Mouse (Mus musculus) heart, embryonic 13.5 days (tissue): ENCODE results near the gene Dusp7. TPM values are rescaled to one million over a fixed set of nuclear protein-coding genes. Genes with fewer than 3 reads are reported as not detected.

Experiments used
- ATAC-seq: fragments of 200-750 bp; cut with Nextera tagmentation; 2 replicates; pipeline ENCODE4 v1.8.0; 2017; ENCODE audit warnings: moderate TSS enrichment; ENCODE audit not compliant: insufficient number of reproducible peaks, low FRiP score, low TSS enrichment; ENCODE audit errors: extremely low read depth
- H3K27ac ChIP-seq: fragments of 300-500 bp; sonication (generic); replicated peaks from 2 replicates; pipeline ENCODE4 v1.5.1; 2015; ENCODE audit warnings: moderate library complexity, mild to moderate bottlenecking, inconsistent platforms
- H3K27me3 ChIP-seq: fragments of 300-500 bp; sonication (generic); replicated peaks from 2 replicates; pipeline ENCODE4 v1.6.1; 2015; ENCODE audit warnings: mild to moderate bottlenecking, inconsistent platforms
- H3K36me3 ChIP-seq: fragments of 300-500 bp; sonication (generic); 2 replicates; pipeline ENCODE4 v1.6.1; 2015; ENCODE audit warnings: mild to moderate bottlenecking, inconsistent platforms
- H3K4me1 ChIP-seq: fragments of 300-500 bp; sonication (generic); 2 replicates; pipeline ENCODE4 v1.6.1; 2015; ENCODE audit warnings: inconsistent platforms
- H3K4me2 ChIP-seq: fragments of 300-500 bp; sonication (generic); 2 replicates; pipeline ENCODE4 v1.6.1; 2015; ENCODE audit warnings: inconsistent platforms, mild to moderate bottlenecking, moderate library complexity
- H3K4me3 ChIP-seq: fragments of 300-500 bp; sonication (generic); 2 replicates; pipeline ENCODE4 v1.5.1; 2015; ENCODE audit warnings: moderate library complexity, mild to moderate bottlenecking, inconsistent platforms
- H3K9ac ChIP-seq: fragments of 300-500 bp; sonication (generic); 2 replicates; pipeline ENCODE4 v1.6.1; 2015; ENCODE audit warnings: inconsistent platforms, mild to moderate bottlenecking, moderate library complexity
- H3K9me3 ChIP-seq: fragments of 300-500 bp; sonication (generic); 2 replicates; pipeline ENCODE4 v1.6.1; 2016; ENCODE audit warnings: inconsistent platforms
- WGBS: fragments of 180-500 bp; shearing (Covaris S2); methylation state at CpG from one replicate; pipeline ENCODE4 v1.1.7; 2015; ENCODE audit warnings: mixed read lengths; 5-methylcytosine and 5-hydroxymethylcytosine counted together
- polyA plus RNA-seq: library from polyadenylated mRNA; unstranded; fragments of >200 nt; fragmentation: Nextera tagmentation; extraction: Ambion mirVana; gene quantifications from 2 replicates; pipeline ENCODE4 v1.2.1, GENCODE M21; 2015

Dusp7 gene
- polyA plus RNA-seq, result 8.6 and 10.4 TPM in 2 replicates

DNA sequence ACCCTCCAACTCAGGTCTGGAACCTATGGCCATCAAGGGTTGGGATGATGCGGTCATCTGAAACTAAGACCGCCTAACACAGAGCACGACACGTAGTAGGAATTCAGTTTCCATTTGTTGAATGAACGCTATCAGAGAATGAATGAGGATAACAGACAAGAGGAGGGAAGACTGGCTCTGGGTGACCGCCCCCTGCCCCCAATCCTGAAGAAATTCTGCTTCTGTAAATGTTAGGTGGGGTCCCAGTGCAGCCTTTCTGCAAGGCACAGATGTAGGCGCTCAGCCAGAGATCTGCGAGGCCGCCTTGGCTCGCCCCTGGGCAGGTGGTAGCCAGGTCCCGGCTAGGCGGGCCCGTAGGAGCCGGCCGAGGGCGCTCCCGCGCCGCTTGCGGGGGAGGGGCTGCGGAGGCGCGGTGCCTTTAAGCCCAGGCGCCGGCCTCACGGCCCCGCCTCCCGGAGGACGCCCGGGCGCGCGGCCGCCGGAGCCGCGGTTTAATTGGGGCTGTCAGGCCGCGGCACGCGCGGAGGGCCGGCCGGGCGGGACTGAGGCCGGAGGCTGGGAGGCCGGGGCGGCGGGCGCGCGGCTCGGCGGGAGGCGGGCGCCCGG lies at the start of gene Dusp7:
Dusp7 (plus strand) TSS at position 521 of the 606 bp plus-strand sequence.
- Histone ChIP-seq H3K4me2 (peak within 1 kb of the TSS; percentile 99), H3K9ac (peak within 1 kb of the TSS; percentile 98), H3K36me3 (peaks cover 26% of the 10 kb centered on the region), H3K27ac (peak within 1 kb of the TSS; percentile 97), H3K27me3 (no peaks in the 10 kb centered on the region), H3K4me1 (peaks cover 53% of the 10 kb centered on the region), H3K9me3 (no peaks in the 10 kb centered on the region), H3K4me3 (peak within 1 kb of the TSS; percentile 95)
- WGBS, result under 1% methylated on average over 39 of the region's 57 CpGs
- peak; percentile 53 for ATAC-seq

DNA sequence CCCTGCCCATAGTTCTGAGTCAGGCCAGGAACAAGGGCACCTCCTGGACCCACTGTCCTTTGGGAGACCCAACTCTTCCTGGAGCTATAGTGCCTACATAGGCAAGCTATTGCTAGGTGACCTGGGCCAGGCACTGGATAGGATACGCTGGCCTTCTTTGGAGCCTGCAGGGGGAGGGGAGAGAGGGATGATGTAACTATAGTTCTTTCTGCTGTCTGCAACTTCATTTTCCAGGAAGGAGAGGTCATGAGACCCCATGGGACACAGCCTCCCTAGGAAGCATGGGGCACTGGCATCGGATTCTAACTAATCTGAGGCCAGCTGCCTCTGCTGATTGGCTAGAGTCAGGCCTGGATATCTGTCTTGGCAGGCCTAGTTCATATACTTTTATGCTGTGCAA lies 49.3 kb upstream of the Dusp7 start:
- Histone ChIP-seq H3K27ac (peak overlapping the region; percentile 65), H3K9ac (peak overlapping the region; percentile 37; the same call in 1 of the 2 replicates), H3K4me1 (peaks cover 47% of the 10 kb centered on the region), H3K9me3 (no peaks in the 10 kb centered on the region), H3K27me3 (no peaks in the 10 kb centered on the region), H3K4me3 (no peak overlapping the region), H3K36me3 (no peaks in the 10 kb centered on the region), H3K4me2 (no peak overlapping the region)
- WGBS, result 3% methylated on average over 2 of the region's 2 CpGs
- ATAC-seq, result no peak

DNA sequence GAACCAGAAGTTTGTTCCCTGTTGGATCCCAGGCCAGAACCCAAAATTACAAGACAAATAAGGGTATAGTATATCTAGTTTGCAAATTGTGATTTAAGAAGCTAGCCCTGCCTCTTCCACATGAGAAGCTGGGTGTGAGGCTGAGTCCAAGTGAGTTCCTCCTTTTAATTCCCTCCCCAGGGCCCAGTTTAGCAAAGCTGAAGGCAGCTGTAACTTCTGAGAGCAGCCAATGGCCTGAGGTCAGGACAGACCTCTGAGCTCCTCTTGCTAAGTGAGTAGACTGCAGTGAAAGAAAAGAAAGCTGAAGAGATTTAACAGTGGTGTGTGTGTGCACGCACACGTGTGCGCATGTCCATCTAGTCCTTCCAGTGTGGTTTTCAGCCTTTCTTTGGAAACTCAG lies 45.9 kb upstream of the Dusp7 start:
- WGBS, result 94% methylated on average over 3 of the region's 3 CpGs
- no peaks in the 10 kb centered on the region for H3K9me3 ChIP-seq

DNA sequence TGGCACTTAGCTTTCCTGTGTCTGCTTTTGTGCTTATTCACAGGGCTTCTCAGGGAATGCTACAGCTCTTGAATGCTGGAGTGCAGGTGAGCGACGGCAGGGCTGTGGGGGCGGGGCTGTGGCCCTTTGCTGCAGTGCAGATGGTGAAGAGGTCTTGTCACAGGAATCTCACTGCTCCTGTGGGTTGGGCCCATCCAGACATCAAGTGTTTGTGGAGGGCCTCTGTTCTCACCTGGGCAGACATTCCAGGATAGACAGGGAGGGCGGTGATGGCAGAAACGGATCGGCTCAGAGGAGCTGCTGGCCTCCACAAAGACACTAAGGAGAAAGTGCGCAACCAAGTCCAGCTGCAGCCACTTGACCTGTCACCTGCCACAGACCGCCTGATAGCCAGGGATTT lies 42.2 kb upstream of the Dusp7 start:
- Histone ChIP-seq H3K4me2 (no peak overlapping the region), H3K27me3 (no peaks in the 10 kb centered on the region), H3K9me3 (no peaks in the 10 kb centered on the region), H3K36me3 (peaks cover 8% of the 10 kb centered on the region; the same call in 1 of the 2 replicates), H3K9ac (no peak overlapping the region), H3K4me3 (no peak overlapping the region), H3K27ac (no peak overlapping the region), H3K4me1 (peaks cover 35% of the 10 kb centered on the region)
- no peak for ATAC-seq
- WGBS, result 65% methylated on average over 8 of the region's 8 CpGs

More for the DNA sequence above, 45.9 kb upstream of the Dusp7 start:
- no peak overlapping the region for H3K27ac ChIP-seq
- no peak for ATAC-seq
- 0 out of 2 replicates have a peak overlapping the region, but pooled peaks have one; percentile 28 for H3K9ac ChIP-seq
- no peaks in the 10 kb centered on the region for H3K27me3 ChIP-seq
- no peaks in the 10 kb centered on the region for H3K36me3 ChIP-seq
- H3K4me2 ChIP-seq, result no peak overlapping the region
- peaks cover 47% of the 10 kb centered on the region for H3K4me1 ChIP-seq
- H3K4me3 ChIP-seq, result no peak overlapping the region

DNA sequence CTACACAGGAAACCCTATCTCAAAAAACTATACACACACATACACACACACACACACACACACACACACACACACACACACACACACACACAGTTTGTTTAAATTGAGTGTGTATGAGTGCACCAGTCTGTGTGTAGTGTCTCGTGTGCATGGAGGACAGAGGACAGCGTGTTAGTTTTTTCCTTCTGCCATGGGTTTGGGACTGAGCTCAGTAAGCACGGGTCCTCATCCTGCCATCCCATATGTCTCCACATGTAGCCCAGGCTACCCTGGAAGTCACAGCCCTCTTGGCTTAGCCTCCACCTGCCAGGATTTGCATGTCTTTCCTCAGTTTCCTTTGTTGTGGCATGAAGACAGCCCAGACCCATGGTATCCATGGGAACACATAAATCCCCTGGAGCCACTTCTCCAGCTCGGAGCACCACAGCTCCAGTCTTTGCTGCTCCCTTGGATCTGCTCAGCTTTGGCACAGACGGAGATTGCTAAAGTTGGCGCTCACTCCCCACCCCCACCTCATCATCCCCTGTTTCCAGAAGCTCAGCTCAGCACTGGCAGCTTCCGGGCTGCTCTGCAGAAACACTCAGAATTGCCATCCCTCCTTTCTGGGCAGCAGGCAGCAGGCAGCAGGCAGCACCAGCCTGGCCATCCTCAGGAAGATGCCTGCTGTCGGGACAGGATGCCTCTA lies 41.2 kb upstream of the Dusp7 start:
- no peak for ATAC-seq
- no peaks in the 10 kb centered on the region for H3K9me3 ChIP-seq
- H3K4me1 ChIP-seq, result peaks cover 31% of the 10 kb centered on the region
- H3K36me3 ChIP-seq, result peaks cover 8% of the 10 kb centered on the region; the same call in 1 of the 2 replicates
- no peak overlapping the region for H3K9ac ChIP-seq
- 81% methylated on average over 8 of the region's 8 CpGs for WGBS
- H3K4me3 ChIP-seq, result no peak overlapping the region
- no peak overlapping the region for H3K4me2 ChIP-seq
- no peak overlapping the region for H3K27ac ChIP-seq
- no peaks in the 10 kb centered on the region for H3K27me3 ChIP-seq

DNA sequence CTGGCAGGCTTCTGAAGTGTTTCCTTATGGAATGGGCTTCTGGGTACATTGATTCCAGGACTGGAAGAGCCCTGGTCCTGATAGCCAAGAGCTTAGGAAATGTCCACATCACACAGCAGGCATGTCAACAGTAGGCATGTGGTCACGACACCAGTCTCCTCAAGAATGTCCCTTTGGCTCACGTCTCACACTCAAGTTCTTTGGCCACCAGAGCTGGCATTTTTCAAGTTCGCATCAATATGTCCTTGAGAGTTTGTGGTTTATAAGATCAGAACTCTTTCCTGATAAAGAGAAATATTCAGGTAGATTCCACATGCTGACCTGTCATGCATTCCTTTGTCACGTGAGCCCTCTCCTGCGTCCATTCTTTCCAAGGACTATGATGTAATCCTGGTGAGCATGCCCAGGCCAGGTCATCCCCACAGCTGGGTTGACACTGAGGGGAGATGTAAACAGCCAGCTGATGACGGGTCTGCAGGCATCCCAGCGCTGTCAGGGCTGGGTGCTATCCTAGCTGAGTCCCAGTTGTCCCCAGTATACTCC lies 40.3 kb upstream of the Dusp7 start:
- H3K9ac ChIP-seq, result no peak overlapping the region
- H3K4me2 ChIP-seq, result no peak overlapping the region
- H3K27me3 ChIP-seq, result no peaks in the 10 kb centered on the region
- H3K4me3 ChIP-seq, result no peak overlapping the region
- ATAC-seq, result no peak
- H3K4me1 ChIP-seq, result peaks cover 28% of the 10 kb centered on the region
- no peak overlapping the region for H3K27ac ChIP-seq
- H3K36me3 ChIP-seq, result peaks cover 8% of the 10 kb centered on the region; the same call in 1 of the 2 replicates
- 56% methylated on average over 7 of the region's 7 CpGs for WGBS
- H3K9me3 ChIP-seq, result no peaks in the 10 kb centered on the region

DNA sequence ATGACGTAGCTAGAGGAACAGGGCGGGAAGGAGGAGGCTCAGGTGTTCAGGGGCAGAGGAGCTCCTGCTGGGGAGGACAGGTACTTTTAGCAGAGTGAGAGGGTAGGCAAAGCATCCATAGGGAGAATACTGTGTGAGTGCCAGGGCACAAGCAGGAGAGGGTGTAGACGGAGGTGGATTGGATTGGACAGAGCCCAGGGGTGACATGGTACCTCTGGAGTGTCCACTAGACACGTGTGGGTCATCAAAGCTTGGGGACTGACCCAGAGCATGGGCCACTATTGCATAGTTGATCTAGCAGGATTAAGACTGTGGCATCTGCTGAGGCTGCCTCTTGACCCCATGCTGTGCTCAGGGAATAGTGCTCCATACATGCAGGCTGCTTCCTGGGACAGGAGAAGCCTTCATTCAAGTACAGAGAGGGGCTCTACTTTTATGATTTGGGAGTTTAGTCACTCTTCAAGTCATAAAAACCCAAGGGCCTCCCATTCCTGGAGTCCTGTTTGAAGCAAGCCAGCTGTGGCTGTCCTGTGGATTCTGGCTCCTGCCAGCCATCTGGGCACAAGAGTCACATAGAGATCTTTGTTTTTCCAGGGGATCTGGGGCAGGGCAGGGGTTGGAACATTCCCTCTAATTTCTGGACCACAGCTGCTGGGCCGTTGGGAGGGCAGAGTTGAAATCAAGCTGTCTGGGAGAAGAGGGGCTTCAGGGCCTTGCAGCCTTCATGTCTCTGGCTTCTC lies 39.5 kb upstream of the Dusp7 start:
- H3K27ac ChIP-seq, result no peak overlapping the region
- 63% methylated on average over 5 of the region's 5 CpGs for WGBS
- H3K9me3 ChIP-seq, result no peaks in the 10 kb centered on the region
- no peak overlapping the region for H3K9ac ChIP-seq
- no peak overlapping the region for H3K4me2 ChIP-seq
- H3K36me3 ChIP-seq, result peaks cover 8% of the 10 kb centered on the region; the same call in 1 of the 2 replicates
- H3K4me1 ChIP-seq, result peaks cover 28% of the 10 kb centered on the region
- no peaks in the 10 kb centered on the region for H3K27me3 ChIP-seq
- ATAC-seq, result no peak
- no peak overlapping the region for H3K4me3 ChIP-seq

DNA sequence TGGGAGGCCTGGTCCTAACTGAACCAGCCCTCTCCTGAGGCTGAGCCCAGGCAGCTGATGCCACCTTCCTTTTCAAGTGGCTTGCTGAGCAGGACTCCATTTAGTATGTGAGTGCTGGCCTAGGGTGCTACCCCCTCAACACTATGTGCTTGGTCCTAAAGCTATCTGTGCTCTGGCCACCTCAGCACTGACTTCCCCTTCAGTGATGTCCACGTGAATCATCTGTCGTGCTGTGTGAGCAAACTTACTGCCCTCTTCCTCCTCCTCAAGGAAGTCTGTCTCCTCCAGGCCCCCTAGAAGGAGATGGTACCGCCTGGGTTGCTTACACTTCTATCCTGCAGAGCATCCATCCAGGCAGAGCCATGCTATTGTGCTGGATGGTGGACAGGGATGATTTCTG lies 35.7 kb upstream of the Dusp7 start:
- Histone ChIP-seq H3K27ac (no peak overlapping the region), H3K4me1 (peaks cover 27% of the 10 kb centered on the region), H3K27me3 (no peaks in the 10 kb centered on the region), H3K36me3 (peaks cover 8% of the 10 kb centered on the region; the same call in 1 of the 2 replicates), H3K9ac (no peak overlapping the region), H3K4me2 (no peak overlapping the region), H3K4me3 (no peak overlapping the region), H3K9me3 (no peaks in the 10 kb centered on the region)
- ATAC-seq, result no peak
- 62% methylated on average over 3 of the region's 3 CpGs for WGBS

DNA sequence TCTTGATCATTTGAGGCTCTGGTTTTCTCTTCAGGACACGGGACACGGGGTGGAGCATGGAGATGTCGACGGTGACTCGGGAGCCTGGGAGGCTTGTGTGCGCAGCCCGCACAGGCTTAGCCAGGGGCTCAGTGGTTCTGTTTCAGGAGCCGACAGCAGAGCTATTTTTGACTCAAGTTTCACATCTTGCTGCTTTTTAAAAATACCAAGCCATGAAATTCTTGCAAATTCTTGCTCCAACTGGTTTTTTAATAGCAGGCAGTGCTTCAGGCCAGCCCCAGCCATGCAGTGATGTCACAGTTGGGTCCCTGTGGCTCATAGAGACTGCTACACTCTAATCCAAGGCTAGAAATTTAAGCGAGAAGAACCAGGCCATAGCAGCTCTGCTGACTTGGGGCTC lies 30.8 kb upstream of the Dusp7 start:
- 53% methylated on average over 9 of the region's 9 CpGs for WGBS
- Histone ChIP-seq H3K4me1 (peaks cover 50% of the 10 kb centered on the region), H3K27me3 (no peaks in the 10 kb centered on the region), H3K4me2 (no peak overlapping the region), H3K4me3 (no peak overlapping the region), H3K9ac (no peak overlapping the region), H3K36me3 (no peaks in the 10 kb centered on the region), H3K9me3 (no peaks in the 10 kb centered on the region), H3K27ac (0 out of 2 replicates have a peak overlapping the region, but pooled peaks have one; percentile 57)
- no peak for ATAC-seq

DNA sequence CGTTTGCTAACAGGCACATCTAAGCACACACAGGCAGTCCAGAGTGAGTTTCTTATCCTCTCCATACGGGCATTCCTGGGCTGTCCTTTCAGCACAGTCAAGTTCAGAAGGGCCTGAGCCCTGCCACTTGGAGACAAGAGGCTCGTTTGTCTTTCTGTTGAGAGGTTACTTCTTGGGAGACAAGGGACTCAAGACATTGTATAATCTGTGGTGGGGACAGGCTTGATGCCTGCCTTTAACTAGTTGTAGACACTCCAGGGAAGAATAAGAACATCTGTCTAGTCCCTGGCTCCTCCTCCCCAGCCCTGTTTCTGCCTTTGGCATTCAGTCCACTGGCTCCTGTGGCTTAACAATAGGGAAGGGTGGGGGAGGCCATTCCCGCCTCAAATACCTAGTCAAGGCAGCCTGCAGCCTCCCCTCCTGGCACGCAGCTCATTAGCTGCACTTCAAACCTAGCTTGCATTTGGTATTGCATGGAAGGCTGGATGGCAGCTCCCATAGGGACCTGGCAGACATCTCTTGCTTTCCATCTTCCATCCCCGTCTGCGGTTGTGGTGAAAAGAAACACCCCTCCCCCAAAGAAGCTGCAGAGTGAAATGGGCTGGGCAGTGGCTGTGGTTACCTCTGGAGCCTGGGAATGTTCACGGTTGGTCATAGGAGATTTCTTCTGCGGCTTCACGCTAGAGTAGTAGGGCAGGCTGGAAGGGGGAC lies 29.8 kb upstream of the Dusp7 start:
- no peaks in the 10 kb centered on the region for H3K9me3 ChIP-seq
- no peaks in the 10 kb centered on the region for H3K36me3 ChIP-seq
- no peak for ATAC-seq
- peak overlapping the region; percentile 42 for H3K9ac ChIP-seq
- H3K27ac ChIP-seq, result peak overlapping the region; percentile 57
- H3K4me2 ChIP-seq, result peak overlapping the region; percentile 4; the same call in 1 of the 2 replicates
- H3K27me3 ChIP-seq, result no peaks in the 10 kb centered on the region
- peaks cover 50% of the 10 kb centered on the region for H3K4me1 ChIP-seq
- 24% methylated on average over 10 of the region's 10 CpGs for WGBS
- no peak overlapping the region for H3K4me3 ChIP-seq
